Mouse (Mus musculus) neural tube, embryonic 11.5 days (tissue): ENCODE data around the gene BC005624. TPM values are rescaled to one million over a fixed set of nuclear protein-coding genes. Genes with fewer than 3 reads are reported as not detected.
"Not testable (repeated sequence)": the region's sequence is repeated elsewhere in the genome, so short reads cannot be mapped to it uniquely, and the experiment has no call there.

Experiments
- ATAC-seq: fragments of 200-750 bp; cut with Nextera tagmentation; 2 replicates; pipeline ENCODE4 v1.8.0; 2017; ENCODE audit warnings: moderate number of reproducible peaks, mild to moderate bottlenecking, moderate TSS enrichment, moderate library complexity; ENCODE audit not compliant: insufficient read depth, low FRiP score, low TSS enrichment
- DNase-seq: peaks from one replicate; pipeline ENCODE4 v3.0.0-alpha.2; 2015; ENCODE audit warnings: low spot score
- H3K27ac ChIP-seq: fragments of 300-500 bp; sonication (generic); 2 replicates; pipeline ENCODE4 v1.5.1; 2014; ENCODE audit warnings: low read depth, mild to moderate bottlenecking, low read length
- H3K27me3 ChIP-seq: fragments of 300-500 bp; sonication (generic); 2 replicates; pipeline ENCODE4 v1.6.1; 2014; ENCODE audit warnings: mild to moderate bottlenecking, low read length, mixed read lengths; ENCODE audit not compliant: control insufficient read depth, insufficient read depth
- H3K36me3 ChIP-seq: fragments of 300-500 bp; sonication (generic); 2 replicates; pipeline ENCODE4 v1.6.1; 2014; ENCODE audit warnings: mild to moderate bottlenecking, low read length, moderate library complexity, mixed read lengths; ENCODE audit not compliant: control insufficient read depth, insufficient read depth
- H3K4me1 ChIP-seq: fragments of 300-500 bp; sonication (generic); 2 replicates; pipeline ENCODE4 v1.6.1; 2014; ENCODE audit warnings: low read length, mixed read lengths; ENCODE audit not compliant: control insufficient read depth, insufficient read depth
- H3K4me2 ChIP-seq: fragments of 300-500 bp; sonication (generic); 2 replicates; pipeline ENCODE4 v1.6.1; 2014; ENCODE audit warnings: low read depth, mild to moderate bottlenecking, moderate library complexity
- H3K4me3 ChIP-seq: fragments of 300-500 bp; sonication (generic); 2 replicates; pipeline ENCODE4 v1.5.1; 2014; ENCODE audit warnings: low read depth, low read length
- H3K9ac ChIP-seq: fragments of 300-500 bp; sonication (generic); 2 replicates; pipeline ENCODE4 v1.6.1; 2014; ENCODE audit warnings: mild to moderate bottlenecking, low read length
- H3K9me3 ChIP-seq: fragments of 300-500 bp; sonication (generic); 2 replicates; pipeline ENCODE4 v1.6.1; 2016; ENCODE audit warnings: low read length; ENCODE audit not compliant: control insufficient read depth
- WGBS: fragments of 180-500 bp; shearing (Covaris S2); extraction: QIAGEN DNeasy Blood & Tissue Kit; methylation state at CpG from one replicate; pipeline ENCODE4 v1.1.7; 2014; 5-methylcytosine and 5-hydroxymethylcytosine counted together
- polyA plus RNA-seq: library from polyadenylated mRNA; unstranded; fragments of >200 nt; fragmentation: Nextera tagmentation; extraction: Ambion mirVana; gene quantifications from 2 replicates; pipeline ENCODE4 v1.2.1, GENCODE M21; 2014

The BC005624 gene
- polyA plus RNA-seq, 1 experiment from 2014 or later = 62.4 TPM

DNA sequence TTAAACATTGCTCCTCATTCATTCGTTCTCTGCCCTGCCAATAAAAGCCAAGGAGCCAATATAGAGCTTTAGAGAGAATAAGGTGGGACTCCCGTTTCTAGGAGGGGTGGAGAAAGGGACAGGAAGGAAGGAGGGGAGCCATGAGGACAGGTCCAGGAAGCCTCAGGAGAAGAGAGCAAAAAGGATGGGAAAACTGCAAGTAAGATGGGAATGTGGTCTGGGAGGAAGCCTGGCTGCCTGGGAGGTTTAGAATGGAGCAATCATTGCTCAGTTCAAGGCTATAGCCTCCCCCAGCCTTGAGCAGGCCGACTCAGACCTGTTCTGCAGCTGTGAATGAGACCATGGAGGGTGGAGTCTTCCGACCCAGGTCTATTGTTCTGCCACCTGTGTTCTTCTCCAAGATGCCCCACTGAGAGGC lies 43.4 kb downstream of the BC005624 start:
- H3K27me3 ChIP-seq = no peaks in the 10 kb centered on the region
- H3K4me1 ChIP-seq = no peaks in the 10 kb centered on the region
- no peak overlapping the region for H3K4me3 ChIP-seq
- 52% methylated on average over 4 of the region's 4 CpGs for WGBS
- H3K36me3 ChIP-seq = no peaks in the 10 kb centered on the region
- no peak overlapping the region for H3K4me2 ChIP-seq
- DNase-seq (no peak), ATAC-seq (no peak)
- no peak overlapping the region for H3K9ac ChIP-seq
- no peaks in the 10 kb centered on the region for H3K9me3 ChIP-seq
- H3K27ac ChIP-seq = no peak overlapping the region

DNA sequence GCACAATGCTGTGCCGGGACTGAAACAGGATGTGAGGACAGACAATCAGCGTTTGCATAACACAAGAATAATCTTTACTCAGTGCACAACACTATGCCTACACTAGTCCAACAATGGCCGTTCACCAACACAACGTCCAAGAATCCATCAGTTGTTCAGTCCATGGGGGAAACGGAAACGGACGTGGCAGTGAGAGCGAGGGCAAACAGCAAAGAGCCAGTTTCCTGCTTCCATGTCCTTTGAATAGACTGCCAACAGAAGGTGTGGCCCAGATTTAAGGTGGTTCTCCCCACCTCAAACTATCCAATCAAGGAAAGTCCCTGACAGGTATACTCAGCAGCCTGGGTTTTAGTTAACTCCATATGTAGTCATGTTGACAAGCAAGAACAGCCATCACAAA lies 44.3 kb downstream of the BC005624 start:
- Histone ChIP-seq H3K27ac (no peak overlapping the region), H3K4me1 (no peaks in the 10 kb centered on the region), H3K4me2 (no peak overlapping the region), H3K4me3 (no peak overlapping the region), H3K27me3 (no peaks in the 10 kb centered on the region), H3K9me3 (no peaks in the 10 kb centered on the region), H3K36me3 (no peaks in the 10 kb centered on the region), H3K9ac (no peak overlapping the region)
- WGBS = 88% methylated on average over 8 of the region's 8 CpGs
- ATAC-seq = no peak
- DNase-seq = no peak

DNA sequence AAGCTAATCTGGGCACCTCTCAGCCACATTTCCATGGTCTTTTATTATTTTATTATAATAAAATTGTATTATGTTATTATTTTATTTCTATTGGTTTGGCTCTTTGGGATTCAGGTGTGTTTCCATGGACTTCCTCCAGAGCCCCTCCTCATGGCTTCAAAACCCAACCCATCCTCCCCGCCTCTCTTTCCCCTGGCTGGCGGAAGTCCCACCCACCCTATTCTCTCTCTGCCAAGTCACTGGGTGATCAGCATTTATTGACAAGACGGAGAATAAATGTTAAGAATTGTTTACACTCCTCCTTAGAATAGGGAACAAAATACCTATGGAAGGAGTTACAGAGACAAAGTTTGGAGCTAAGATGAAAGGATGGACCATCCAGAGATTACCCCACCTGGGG lies 45.2 kb downstream of the BC005624 start:
- WGBS = 73% methylated on average over 3 of the region's 3 CpGs
- ATAC-seq (no peak), DNase-seq (no peak)
- Histone ChIP-seq H3K9me3 (no peaks in the 10 kb centered on the region), H3K4me3 (no peak overlapping the region), H3K4me2 (no peak overlapping the region), H3K4me1 (no peaks in the 10 kb centered on the region), H3K36me3 (no peaks in the 10 kb centered on the region), H3K27ac (no peak overlapping the region), H3K9ac (no peak overlapping the region), H3K27me3 (no peaks in the 10 kb centered on the region)

GRCm38 (mm10) chr2:30933917-30934450 lies 48.0 kb downstream of the BC005624 start:
- Histone ChIP-seq H3K4me2 (no peak overlapping the region), H3K9ac (no peak overlapping the region), H3K27me3 (no peaks in the 10 kb centered on the region), H3K36me3 (no peaks in the 10 kb centered on the region), H3K9me3 (no peaks in the 10 kb centered on the region), H3K27ac (no peak overlapping the region), H3K4me1 (no peaks in the 10 kb centered on the region), H3K4me3 (no peak overlapping the region)
- peak; percentile 80 for DNase-seq
- no peak for ATAC-seq
- WGBS = 25% methylated on average over 7 of the region's 7 CpGs

GRCm38 (mm10) chr2:30933032-30933431 lies 49.0 kb downstream of the BC005624 start:
- no peaks in the 10 kb centered on the region for H3K4me1 ChIP-seq
- H3K9me3 ChIP-seq = no peaks in the 10 kb centered on the region
- 79% methylated on average over 6 of the region's 6 CpGs for WGBS
- ATAC-seq (no peak), DNase-seq (no peak)
- H3K4me3 ChIP-seq = no peak overlapping the region
- H3K36me3 ChIP-seq = no peaks in the 10 kb centered on the region
- no peak overlapping the region for H3K27ac ChIP-seq
- no peak overlapping the region for H3K9ac ChIP-seq
- H3K4me2 ChIP-seq = no peak overlapping the region
- no peaks in the 10 kb centered on the region for H3K27me3 ChIP-seq

DNA sequence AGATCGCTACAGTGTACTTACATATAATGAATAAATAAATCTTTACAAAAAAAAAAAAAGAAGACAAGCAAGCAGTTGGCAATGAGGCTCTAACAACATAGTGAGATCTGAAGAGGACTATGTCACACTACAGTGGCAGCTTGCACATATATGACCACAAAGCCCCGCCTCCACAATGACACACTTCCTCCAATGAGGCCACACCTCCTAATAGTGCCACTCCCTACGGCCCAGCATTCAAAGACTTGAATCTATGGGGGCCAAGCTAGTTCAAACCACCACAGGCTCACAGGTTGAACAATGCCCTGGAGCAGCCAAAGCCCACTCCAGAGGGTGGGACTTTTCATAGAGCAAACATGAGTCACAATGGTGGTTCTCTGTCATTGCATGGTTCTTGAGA lies 50.1 kb downstream of the BC005624 start:
- Histone ChIP-seq H3K4me1 (no peaks in the 10 kb centered on the region), H3K27ac (no peak overlapping the region), H3K4me2 (no peak overlapping the region), H3K4me3 (no peak overlapping the region), H3K36me3 (no peaks in the 10 kb centered on the region), H3K27me3 (no peaks in the 10 kb centered on the region), H3K9ac (no peak overlapping the region), H3K9me3 (no peaks in the 10 kb centered on the region)
- WGBS = 80% methylated on average over 3 of the region's 3 CpGs
- DNase-seq = no peak
- ATAC-seq = no peak

- H3K4me3 ChIP-seq, H3K4me2 ChIP-seq, H3K9me3 ChIP-seq, DNase-seq, H3K27ac ChIP-seq, H3K36me3 ChIP-seq, H3K27me3 ChIP-seq, H3K4me1 ChIP-seq, ATAC-seq, H3K9ac ChIP-seq: not testable (repeated sequence)
- 89% methylated on average over 2 of the region's 2 CpGs for WGBS
Observed at GRCm38 (mm10) chr2:30930846-30931245, 51.2 kb downstream of the BC005624 start.

GRCm38 (mm10) chr2:30929483-30930045 lies 52.4 kb downstream of the BC005624 start, which contains the start of gene Ptges:
Ptges (minus strand) TSS chr2:30929863.
- H3K9ac ChIP-seq = no peak within 1 kb of the TSS
- H3K4me3 ChIP-seq = 0 out of 2 replicates have a peak within 1 kb of the TSS, but pooled peaks have one; percentile 0
- H3K9me3 ChIP-seq = no peaks in the 10 kb centered on the region
- ATAC-seq (no peak), DNase-seq (peak; percentile 77)
- H3K4me1 ChIP-seq = no peaks in the 10 kb centered on the region
- peak within 1 kb of the TSS; percentile 36 for H3K4me2 ChIP-seq
- H3K36me3 ChIP-seq = no peaks in the 10 kb centered on the region
- H3K27me3 ChIP-seq = no peaks in the 10 kb centered on the region
- no peak within 1 kb of the TSS for H3K27ac ChIP-seq
- WGBS = 5% methylated on average over 23 of the region's 23 CpGs

DNA sequence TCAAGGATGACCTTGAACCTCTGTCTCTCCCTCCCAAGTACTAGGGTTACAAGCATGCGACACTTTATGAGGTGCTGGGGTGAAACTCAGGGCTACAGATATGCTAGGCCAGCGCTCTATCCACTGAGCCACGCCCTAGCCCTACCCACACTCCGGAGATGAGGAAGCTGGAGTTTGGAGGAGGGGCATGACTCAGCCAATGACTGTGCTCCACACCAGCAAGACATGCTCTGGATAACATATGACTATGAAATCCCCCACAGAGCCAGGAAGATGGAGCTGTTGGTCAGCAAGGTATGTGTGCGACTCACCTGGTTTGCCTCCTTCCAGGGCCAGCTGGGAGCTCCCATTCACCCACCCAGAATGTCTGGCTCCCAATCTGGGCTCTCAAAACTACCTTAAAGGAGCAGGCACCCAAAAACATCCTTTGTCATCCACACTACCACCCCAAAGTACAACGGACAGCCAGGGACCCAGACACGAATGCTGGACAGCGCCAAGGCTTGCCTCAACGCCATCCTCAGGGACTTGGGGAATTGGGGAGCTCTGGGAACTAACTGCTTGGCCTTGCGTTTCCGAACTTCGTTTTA lies 53.0 kb downstream of the BC005624 start:
- Histone ChIP-seq H3K9ac (no peak overlapping the region), H3K4me1 (no peaks in the 10 kb centered on the region), H3K27me3 (no peaks in the 10 kb centered on the region), H3K27ac (no peak overlapping the region), H3K9me3 (no peaks in the 10 kb centered on the region), H3K36me3 (no peaks in the 10 kb centered on the region), H3K4me2 (peak overlapping the region; percentile 36), H3K4me3 (0 out of 2 replicates have a peak overlapping the region, but pooled peaks have one; percentile 0)
- ATAC-seq = no peak
- WGBS = 28% methylated on average over 12 of the region's 12 CpGs
- DNase-seq = no peak
